Mouse (Mus musculus) naive thymus-derived CD4-positive, alpha-beta T cell, adult 2 months (primary cell): ENCODE results near the gene Fndc8.
"Not testable (repeated sequence)": the region's sequence is repeated elsewhere in the genome, so short reads cannot be mapped to it uniquely, and the experiment has no call there.

Experiments
- DNase-seq: peaks from one replicate; pipeline ENCODE4 v3.0.0-alpha.2; 2011; ENCODE audit warnings: low read depth

The Fndc8 gene

GRCm38 (mm10) chr11:82910679-82911389 lies 18.9 kb downstream of the Fndc8 start:
- DNase-seq: no peak

GRCm38 (mm10) chr11:82914711-82915352 lies 22.9 kb downstream of the Fndc8 start:
- peak; percentile 91 for DNase-seq

- DNase-seq: no peak
Measured at GRCm38 (mm10) chr11:82920768-82921167, 28.8 kb downstream of the Fndc8 start.

DNA sequence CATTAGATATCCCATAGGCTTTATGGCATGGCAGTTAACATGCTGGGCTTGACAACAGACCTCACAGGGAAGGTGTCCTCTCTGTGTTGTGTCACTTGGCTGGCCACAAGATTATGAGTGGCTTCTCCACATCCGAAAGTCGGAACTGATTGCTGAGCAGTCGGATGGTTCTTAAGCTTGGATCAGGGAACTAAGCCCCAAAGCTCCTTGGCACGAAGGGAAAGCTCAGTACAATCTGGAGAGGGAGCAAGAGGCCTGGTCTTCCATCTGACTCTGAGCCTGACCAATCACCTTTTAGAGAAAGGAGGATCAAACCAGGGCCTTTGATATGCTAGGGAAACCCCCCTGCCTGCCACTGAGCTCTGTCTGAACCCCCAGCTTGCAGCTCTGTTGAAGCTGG lies 29.8 kb downstream of the Fndc8 start:
- DNase-seq: no peak

- DNase-seq: not testable (repeated sequence)
Measured at GRCm38 (mm10) chr11:82923910-82924309, 32.0 kb downstream of the Fndc8 start.

DNA sequence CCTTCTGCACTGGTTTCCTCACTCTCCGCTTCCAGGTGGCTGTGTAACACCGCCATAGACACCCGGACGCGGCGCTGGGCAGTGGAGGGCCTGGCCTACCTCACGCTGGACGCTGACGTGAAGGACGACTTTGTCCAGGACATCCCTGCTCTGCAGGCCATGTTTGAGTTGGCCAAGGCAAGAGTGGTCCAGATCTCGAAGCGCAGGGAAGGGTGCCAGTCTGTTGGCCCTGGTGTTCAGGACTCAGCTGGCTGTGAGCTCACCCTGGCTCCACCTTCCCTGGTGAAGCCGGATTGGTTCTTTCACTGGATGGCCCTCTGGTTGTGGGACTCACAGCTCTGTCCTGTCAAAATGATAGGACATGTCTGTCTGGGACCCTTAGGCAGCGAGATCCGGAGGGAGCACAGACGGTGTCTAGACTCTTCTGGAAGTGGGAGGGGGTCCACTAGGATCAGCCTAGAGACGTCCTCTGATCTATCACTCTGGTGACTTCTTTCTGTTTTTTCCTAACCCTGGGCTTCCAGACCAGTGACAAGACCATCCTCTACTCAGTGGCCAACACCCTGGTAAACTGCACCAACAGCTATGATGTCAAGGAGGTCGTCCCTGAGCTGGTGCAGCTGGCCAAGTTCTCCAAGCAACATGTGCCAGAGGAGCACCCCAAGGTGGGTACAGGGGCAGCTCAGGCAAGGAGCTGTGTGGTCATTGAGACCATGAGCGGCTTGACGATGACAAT lies 37.1 kb downstream of the Fndc8 start:
- DNase-seq: no peak

DNA sequence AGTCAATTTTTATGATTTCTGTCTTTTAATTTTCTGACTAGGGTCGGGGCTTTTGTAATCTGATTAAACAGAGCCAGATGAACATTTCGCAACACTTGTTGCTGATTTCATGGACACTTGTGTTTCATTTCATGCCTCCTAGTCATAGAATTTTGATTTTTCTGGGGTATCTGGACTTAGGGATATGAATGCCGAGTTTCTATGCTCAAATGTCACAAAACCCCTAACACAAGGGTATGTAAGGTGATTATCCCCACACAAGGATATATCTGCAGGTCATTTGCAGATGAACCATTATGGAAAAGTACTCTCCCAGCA lies 37.7 kb downstream of the Fndc8 start:
- peak; percentile 41 for DNase-seq

DNA sequence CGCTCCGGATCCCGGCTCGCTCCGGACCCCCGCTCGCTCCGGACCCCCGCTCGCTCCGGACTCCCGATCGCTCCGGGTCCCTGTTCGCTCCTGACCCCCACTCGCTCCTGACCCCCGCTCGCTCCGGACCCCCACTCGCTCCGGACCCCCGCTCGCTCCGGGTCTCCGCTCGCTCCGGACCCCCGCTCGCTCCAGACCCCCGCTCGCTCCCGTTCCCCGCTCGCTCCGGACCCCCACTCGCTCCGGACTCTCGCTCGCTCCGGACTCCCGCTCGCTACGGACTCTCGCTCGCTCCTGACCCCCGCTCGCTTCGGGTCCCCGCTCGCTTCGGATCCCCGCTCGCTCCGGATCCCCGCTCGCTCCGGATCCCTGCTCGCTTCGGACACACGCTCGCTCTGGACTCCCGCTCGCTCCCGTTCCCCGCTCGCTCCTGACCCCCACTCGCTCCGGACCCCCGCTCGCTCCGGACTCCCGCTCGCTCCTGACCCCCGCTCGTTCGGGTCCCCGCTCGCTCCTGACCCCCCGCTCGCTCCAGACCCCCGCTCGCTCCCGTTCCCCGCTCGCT lies 38.5 kb downstream of the Fndc8 start:
- DNase-seq: not testable (repeated sequence)

DNA sequence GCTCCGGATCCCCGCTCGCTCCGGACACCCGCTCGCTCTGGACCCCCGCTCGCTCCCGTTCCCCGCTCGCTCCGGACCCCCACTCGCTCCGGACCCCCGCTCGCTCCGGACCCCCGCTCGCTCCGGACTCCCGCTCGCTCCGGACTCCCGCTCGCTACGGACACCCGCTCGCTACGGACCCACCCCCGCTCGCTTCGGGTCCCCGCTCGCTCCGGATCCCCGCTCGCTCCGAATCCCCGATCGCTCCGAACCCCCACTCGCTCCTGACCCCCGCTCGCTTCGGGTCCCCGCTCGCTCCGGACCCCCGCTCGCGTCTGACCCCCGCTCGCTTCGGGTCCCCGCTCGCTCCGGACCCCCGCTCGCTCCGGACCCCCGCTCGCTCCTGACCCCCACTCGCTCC lies 39.2 kb downstream of the Fndc8 start:
- not testable (repeated sequence) for DNase-seq

DNA sequence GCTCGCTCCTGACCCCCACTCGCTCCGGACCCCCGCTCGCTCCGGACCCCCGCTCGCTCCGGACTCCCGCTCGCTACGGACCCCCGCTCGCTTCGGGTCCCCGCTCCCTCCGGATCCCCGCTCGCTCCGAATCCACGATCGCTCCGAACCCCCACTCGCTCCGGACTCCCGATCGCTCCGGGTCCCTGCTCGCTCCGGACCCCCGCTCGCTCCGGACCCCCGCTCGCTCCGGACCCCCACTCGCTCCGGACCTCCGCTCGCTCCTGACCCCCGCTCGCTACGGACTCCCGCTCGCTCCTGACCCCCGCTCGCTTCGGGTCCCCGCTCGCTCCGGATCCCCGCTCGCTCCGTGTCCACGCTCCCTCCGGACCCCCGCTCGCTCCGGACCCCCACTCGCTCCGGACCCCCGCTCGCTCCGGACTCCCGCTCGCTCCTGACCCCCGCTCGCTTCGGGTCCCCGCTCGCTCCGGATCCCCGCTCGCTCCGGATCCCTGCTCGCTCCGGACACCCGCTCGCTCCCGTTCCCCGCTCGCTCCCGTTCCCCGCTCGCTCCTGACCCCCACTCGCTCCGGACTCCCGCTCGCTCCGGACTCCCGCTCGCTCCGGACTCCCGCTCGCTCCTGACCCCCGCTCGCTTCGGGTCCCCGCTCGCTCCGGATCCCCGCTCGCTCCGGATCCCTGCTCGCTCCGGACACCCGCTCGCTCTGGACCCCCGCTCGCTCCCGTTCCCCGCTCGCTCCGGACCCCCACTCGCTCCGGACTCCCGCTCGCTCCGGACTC lies 39.9 kb downstream of the Fndc8 start:
- DNase-seq: not testable (repeated sequence)

DNA sequence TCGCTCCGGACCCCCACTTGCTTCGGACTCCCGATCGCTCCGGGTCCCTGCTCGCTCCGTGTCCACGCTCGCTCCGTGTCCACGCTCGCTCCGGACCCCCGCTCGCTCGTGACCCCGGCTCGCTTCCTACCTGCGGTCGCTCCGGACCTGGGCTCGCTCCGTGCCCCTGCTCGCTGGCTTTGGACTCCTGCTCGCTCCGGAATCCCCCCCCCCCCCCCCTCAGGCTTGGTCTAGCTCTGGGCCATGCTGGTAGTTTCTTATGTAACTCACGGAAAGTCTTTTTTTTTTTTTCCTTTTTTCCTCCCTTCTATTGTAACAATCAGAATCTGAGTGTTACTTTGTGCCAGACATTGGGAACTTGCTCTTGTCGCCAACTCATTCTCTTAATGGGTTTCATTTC lies 41.3 kb downstream of the Fndc8 start:
- DNase-seq: no peak

GRCm38 (mm10) chr11:82943336-82943735 lies 51.4 kb downstream of the Fndc8 start:
- DNase-seq: no peak

DNA sequence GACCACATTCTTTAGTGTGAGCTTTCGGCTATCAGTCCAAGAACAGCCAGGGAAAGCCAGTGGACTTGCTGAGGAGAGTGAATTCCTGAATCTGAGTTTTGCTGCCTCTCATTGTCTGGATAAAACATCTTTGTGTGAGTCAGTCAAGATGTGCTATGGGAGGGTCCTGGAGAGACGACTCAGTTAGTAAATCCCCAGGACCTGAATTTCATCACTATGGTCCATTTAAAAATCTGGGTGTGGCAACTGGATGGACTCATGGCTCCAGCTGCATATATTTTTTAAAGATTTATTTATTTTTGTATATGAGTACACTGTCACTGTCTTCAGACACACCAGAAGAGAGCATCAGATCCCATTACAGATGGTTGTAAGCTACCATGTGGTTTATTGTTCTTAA lies 53.7 kb downstream of the Fndc8 start:
- no peak for DNase-seq

GRCm38 (mm10) chr11:82947457-82947856 lies 55.5 kb downstream of the Fndc8 start:
- peak; percentile 86 for DNase-seq

- DNase-seq: no peak
Measured at GRCm38 (mm10) chr11:82949036-82949435, 57.1 kb downstream of the Fndc8 start.
